Mouse (Mus musculus) right cerebral cortex, postnatal 10 days (tissue): ENCODE data around the gene Atf1.
"Not testable (repeated sequence)": the region's sequence is repeated elsewhere in the genome, so short reads cannot be mapped to it uniquely, and the experiment has no call there.

Source experiments
- DNase-seq, 2 experiments: peaks; one replicate each; pipeline ENCODE4 v3.0.0; 2021; ENCODE audit warnings: low spot score in 2 of 2

The Atf1 gene

GRCm38 (mm10) chr15:100260351-100260750 lies 32.7 kb downstream of the Atf1 start:
- DNase-seq: not testable (repeated sequence)

- no peak for DNase-seq
Measured at GRCm38 (mm10) chr15:100263246-100263905, 35.8 kb downstream of the Atf1 start.

DNA sequence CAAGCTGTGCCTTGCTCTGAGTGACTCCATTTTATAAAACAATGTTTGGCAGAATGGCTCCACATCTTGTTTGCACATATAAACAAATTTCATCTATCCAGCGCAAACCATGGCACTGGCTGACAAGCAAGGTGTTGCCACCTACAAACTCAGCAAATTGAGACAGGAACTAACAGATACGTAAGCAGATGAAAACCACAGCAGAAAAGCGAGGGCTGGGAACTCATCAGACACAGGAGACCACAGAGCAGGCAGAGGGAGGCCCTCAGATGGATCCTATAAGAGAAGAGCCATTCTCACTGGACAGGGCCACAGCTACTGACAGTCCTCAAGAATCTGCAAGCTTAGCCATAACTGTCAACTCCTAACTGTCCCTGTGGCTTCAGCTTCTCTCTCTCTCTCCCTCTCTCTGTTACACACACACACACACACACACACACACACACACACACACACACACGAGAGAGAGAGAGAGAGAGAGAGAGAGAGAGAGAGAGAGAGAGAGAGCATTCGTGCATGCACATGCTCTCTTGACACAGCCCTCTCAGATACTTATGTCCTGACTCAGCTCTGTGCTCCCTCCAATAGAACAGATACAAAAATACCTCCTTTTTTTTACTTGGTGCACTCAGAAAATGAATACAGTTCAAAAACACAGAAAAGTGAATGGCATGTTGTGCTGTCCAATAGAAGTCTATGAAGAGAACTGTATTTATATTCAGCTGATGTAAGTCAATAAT lies 38.1 kb downstream of the Atf1 start:
- DNase-seq: no peak

- no peak for DNase-seq
Measured at GRCm38 (mm10) chr15:100268916-100269315, 41.3 kb downstream of the Atf1 start.

GRCm38 (mm10) chr15:100269776-100270175 lies 42.2 kb downstream of the Atf1 start:
- DNase-seq: no peak

- not testable (repeated sequence) for DNase-seq
Measured at GRCm38 (mm10) chr15:100270609-100271008, 43.0 kb downstream of the Atf1 start.

DNA sequence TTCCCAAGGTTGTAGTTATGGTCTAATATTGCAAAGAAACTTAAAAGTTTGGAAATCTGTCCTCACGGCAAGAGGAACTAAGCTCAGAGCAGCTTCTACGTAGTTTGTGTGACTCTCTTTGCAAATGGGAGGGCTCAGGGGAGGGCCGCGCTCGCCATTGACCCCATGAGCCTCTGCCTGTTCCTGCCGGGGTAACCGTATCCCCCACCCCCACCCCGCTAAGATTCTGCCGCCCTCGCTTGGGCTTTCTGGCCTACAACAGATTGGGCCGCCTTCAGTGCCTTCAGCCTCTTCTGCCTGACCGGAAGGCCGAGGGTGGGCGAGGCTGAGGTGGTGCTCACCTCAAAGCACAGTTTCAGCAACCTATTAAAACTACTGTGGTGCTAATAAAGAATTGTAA lies 43.8 kb downstream of the Atf1 start:
- no peak for DNase-seq

- DNase-seq: not testable (repeated sequence)
Measured at GRCm38 (mm10) chr15:100273791-100274308, 46.2 kb downstream of the Atf1 start.

DNA sequence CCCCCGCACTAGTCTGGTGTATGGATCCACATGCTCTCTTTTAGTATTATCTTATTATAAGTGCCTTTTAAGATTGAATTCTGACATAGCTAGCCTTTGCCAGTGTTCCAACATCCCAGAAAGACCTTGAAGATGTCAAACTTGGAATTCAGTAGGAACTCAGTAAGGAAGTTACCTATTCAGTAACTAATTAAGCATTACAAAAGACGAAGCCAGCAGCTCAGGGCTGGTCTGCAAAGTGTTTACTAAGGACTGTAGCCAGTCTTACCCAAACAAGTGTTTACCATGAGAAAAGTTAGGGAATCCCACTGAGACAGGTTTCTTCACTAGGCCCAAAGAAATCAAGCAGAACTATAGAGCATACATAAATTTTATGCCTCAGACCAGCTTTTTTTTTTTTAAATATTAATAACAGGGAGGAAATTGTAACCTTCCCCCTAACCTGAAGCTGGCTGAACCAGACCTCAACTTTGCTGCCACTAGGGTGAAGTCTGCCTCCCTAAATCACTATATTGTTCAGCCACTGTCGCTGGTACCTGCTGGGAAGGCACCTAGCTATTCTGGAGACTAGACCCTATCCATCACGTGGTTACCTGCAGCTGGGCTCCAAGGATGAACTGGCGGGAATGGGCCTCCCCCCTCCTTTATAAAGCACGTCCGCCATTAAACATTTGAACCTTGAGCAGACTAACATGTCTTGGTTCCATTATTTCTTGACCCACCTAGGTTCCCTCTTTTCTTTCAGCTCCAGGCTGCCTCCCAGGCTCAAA lies 47.4 kb downstream of the Atf1 start:
- DNase-seq: no peak

DNA sequence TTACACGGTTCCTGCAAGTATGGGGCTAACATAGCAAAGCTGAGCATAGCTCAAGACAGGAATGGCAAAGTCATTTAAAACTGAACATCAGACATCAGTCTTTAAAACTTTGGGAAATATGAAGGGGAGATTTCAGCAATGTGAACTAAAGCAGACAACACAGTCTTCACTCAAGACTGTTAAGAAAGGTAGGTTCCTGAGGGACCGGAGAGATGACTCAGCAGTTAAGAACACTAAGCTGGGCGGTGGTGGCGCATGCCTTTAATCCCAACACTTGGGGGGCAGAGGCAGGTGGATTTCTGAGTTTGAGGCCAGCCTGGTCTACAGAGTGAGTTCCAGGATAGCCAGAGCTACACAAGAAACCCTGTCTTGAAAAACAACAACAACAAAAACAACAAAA lies 48.8 kb downstream of the Atf1 start:
- DNase-seq: no peak

DNA sequence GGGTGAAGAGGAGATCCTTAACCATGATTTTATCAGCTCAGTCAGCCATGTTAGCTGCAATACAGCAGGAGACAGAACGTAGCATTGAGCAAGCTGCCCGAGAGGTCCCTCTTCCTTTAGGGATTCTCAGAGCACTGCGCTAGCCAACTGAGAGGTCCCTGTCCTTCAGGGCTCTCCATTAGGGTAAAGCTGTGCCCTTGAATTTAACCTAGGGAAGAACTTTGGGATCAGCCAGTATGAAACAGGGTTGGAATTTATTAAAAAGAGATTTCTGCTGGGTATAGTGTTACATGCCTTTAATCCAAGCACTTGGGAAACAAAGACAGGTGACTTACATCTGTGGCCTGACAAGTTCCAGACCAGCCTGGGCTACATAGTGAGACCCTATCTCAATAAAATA lies 50.0 kb downstream of the Atf1 start:
- DNase-seq: no peak

- DNase-seq: no peak
Measured at GRCm38 (mm10) chr15:100280626-100281025, 53.0 kb downstream of the Atf1 start, which contains the start of gene Tmprss12. Gene Tmprss12 (plus strand): TSS chr15:100280837.

- DNase-seq: no peak
Measured at GRCm38 (mm10) chr15:100288980-100289379, 61.4 kb downstream of the Atf1 start.

DNA sequence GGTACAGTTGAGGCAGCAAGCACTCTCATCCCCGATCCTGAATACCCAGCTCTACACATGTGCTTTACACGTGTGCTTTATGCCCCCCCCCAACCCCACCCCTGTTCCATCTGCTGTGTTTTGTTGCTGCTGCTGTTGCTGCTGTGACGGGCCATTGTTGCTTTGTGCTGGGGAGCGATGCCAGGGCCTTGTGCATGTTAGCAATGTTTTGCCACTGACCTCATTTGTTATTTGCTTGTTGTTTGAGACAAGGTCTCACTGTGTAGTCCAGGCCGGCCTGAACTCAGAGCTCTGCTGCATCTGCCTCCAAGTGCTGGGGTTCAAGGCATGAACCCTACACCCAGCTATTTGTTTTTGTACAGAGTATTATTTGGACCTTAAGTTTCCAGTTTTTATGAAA lies 63.2 kb downstream of the Atf1 start:
- DNase-seq: no peak

DNA sequence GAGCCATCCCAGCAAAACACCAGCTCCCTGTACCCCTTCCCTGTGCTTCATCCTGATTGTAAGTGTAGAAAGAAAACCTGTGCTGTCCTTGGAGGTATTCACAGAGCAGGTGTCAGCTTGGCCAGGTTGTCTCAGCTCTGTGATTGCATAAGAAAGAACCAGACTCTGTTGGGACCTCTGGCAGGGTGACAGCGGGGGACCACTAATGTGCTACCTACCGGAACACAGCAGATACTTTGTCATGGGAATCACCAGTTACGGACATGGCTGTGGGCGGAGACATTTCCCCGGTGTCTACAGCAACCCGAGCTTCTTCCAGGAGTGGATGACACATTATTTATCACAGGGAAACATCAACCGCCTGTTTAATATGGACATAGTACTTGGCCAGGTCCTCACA lies 64.7 kb downstream of the Atf1 start:
- no peak for DNase-seq

GRCm38 (mm10) chr15:100297856-100298255 lies 70.2 kb downstream of the Atf1 start:
- no peak for DNase-seq

GRCm38 (mm10) chr15:100300499-100300898 lies 72.9 kb downstream of the Atf1 start:
- DNase-seq: no peak

DNA sequence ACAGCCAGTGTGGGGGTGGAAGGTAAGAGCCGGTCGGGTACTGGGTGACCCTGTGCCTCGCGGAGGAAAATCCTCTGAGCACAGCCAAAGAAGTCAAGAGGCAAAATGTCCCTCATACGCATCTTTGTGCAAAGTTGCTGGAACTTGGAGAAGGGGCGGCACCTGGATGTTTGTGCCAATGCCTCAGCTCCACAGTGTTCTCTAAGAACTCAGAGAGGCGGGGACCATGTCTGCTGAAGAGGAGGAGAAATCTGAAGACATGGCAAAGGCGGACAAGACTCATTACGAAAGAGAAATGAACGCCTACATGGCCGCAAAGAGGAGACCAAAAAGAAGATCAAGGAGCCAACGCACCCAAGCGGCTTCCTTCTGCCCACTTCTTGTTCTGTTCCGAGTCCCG lies 73.9 kb downstream of the Atf1 start:
- DNase-seq: no peak

- no peak for DNase-seq
Measured at GRCm38 (mm10) chr15:100303428-100304018, 75.9 kb downstream of the Atf1 start.

DNA sequence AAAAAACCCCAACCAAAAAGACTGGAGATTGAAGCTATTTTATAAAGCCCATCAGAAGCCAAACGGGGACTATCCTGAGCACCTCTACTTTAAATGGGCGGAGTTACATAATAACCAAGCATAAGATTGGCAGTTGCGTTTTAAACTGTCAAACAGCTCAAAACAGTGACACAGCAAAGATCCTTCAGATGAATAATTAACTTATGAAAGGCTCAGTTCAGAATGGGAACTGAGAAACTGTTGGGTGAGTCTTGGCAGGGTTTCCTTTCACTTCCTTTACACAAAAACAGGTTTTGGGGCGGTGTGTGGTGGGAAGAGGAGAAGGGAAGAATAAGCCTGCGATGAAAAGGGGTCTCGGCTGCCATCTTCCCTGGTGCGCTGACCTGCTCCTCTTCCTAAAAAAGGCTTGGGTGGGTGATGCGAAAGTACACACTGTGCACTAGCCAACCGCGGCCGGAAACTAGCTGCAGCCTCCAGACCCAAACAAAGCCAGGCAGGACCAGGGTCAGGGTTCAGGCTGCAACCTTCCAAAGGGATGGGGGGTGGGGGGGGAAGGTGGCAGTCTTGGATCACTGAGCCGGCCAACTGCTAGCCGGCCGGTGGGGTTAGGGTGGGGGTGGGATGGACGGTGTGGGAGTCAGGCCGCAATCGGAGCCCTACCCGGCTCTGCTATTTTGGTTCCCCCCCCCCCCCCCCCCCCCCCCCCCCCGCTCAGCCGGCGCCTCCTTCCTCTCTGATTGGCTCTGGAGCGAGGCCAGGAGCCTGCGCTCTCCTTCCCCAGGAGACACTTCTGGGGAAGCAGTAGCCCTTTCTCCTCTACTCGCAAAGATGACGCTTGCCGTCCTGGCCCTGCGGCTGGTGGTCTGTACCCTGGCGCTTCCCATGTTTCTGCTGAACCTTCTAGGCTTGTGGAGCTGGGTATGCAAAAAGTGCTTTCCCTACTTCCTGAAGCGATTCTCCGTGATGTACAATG lies 76.7 kb downstream of the Atf1 start, which contains the start of gene Mettl7a1:
Gene Mettl7a1, plus strand, starts transcription at position 122 of the 973 bp plus-strand sequence.
- DNase-seq: peak; percentile 91 to 92

GRCm38 (mm10) chr15:100306201-100306600 lies 78.6 kb downstream of the Atf1 start:
- DNase-seq: no peak
